Mouse (Mus musculus) adrenal gland, postnatal 36 days (tissue): Measurements from ENCODE around the gene Dtx3l. TPM values are rescaled to one million over a fixed set of nuclear protein-coding genes. Genes with fewer than 3 reads are reported as not detected.
"Not testable (repeated sequence)": the region's sequence is repeated elsewhere in the genome, so short reads cannot be mapped to it uniquely, and the experiment has no call there.

Source experiments
- DNase-seq, 2 experiments: peaks; one replicate each; pipeline ENCODE4 v3.0.0; 2021; ENCODE audit warnings: mixed read lengths in 1 of 2
- total RNA-seq, 2 experiments: library from RNA; stranded (reverse); gene quantifications; 2 replicates each; pipeline ENCODE4 v1.2.3; 2021

The Dtx3l gene
- total RNA-seq, 2 experiments from 2014 or later: 9.1 to 10.9 TPM

- DNase-seq: peak; percentile 31 to 37
These were observed 6.5 kb downstream of the Dtx3l start for GRCm38 (mm10) chr16:35932179-35933055.

- no peak for DNase-seq
These were observed 14.6 kb downstream of the Dtx3l start for GRCm38 (mm10) chr16:35924341-35924740.

GRCm38 (mm10) chr16:35923546-35924198, 15.3 kb downstream of the Dtx3l start:
- DNase-seq: no peak

GRCm38 (mm10) chr16:35922301-35922895, 16.6 kb downstream of the Dtx3l start:
- DNase-seq: no peak

- DNase-seq: no peak
These were observed 17.2 kb downstream of the Dtx3l start for GRCm38 (mm10) chr16:35921676-35922235.

GRCm38 (mm10) chr16:35918721-35919543, 20.0 kb downstream of the Dtx3l start:
- no peak for DNase-seq

- no peak for DNase-seq
These were observed 24.6 kb downstream of the Dtx3l start for GRCm38 (mm10) chr16:35914301-35914700.

- peak; percentile 20 to 22 for DNase-seq
These were observed 25.4 kb downstream of the Dtx3l start for GRCm38 (mm10) chr16:35913526-35913925.

- DNase-seq: no peak
These were observed 27.5 kb downstream of the Dtx3l start for GRCm38 (mm10) chr16:35911449-35911848.

- DNase-seq: peak; percentile 55 to 73
These were observed 31.3 kb downstream of the Dtx3l start for GRCm38 (mm10) chr16:35907432-35908201.

- peak in 1 of 2 experiments; percentile 43 for DNase-seq
These were observed 32.1 kb downstream of the Dtx3l start for GRCm38 (mm10) chr16:35906887-35907286.

GRCm38 (mm10) chr16:35905819-35906485, 33.0 kb downstream of the Dtx3l start:
- no peak for DNase-seq

GRCm38 (mm10) chr16:35905355-35905754, 33.6 kb downstream of the Dtx3l start:
- no peak for DNase-seq

- DNase-seq: no peak
These were observed 34.7 kb downstream of the Dtx3l start for GRCm38 (mm10) chr16:35904121-35904736.

GRCm38 (mm10) chr16:35903014-35903640, 35.8 kb downstream of the Dtx3l start:
- no peak for DNase-seq

- DNase-seq: no peak
These were observed 38.4 kb downstream of the Dtx3l start for GRCm38 (mm10) chr16:35900541-35900940.

GRCm38 (mm10) chr16:35894997-35895396, 44.0 kb downstream of the Dtx3l start:
- DNase-seq: no peak

GRCm38 (mm10) chr16:35891603-35892002, 47.3 kb downstream of the Dtx3l start:
- DNase-seq: not testable (repeated sequence)

GRCm38 (mm10) chr16:35890645-35891044, 48.3 kb downstream of the Dtx3l start:
- DNase-seq: no peak
